Mouse (Mus musculus) MN1 (cell line): Measurements from ENCODE around the gene Slc9a5.

ENCODE experiments used
- DNase-seq: peaks from one replicate; pipeline ENCODE4 v3.0.0-alpha.2; 2016; ENCODE audit warnings: low spot score

Slc9a5 gene

GRCm38 (mm10) chr8:105408331-105408730, 59.7 kb downstream of the Slc9a5 start:
- DNase-seq, result peak; percentile 20

DNA sequence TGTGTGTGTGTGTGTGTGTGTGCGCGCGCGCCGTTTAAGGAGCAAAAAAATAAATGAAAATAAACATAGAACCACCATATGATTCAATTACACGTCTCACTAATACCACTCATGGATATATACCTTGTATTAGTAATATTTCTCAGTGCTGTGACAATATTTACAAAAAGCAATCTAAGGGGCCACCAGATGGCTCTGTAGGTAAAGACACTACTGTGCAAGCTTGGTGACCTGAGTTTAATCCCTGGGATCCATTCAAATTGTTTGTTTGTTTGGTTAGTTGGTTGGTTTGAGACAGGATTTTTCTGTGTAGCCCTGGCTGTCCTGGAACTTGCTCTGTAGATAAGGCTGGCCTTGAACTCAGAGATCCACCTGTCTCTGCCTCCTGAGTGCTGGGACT, 61.3 kb downstream of the Slc9a5 start:
- peak; percentile 29 for DNase-seq

DNA sequence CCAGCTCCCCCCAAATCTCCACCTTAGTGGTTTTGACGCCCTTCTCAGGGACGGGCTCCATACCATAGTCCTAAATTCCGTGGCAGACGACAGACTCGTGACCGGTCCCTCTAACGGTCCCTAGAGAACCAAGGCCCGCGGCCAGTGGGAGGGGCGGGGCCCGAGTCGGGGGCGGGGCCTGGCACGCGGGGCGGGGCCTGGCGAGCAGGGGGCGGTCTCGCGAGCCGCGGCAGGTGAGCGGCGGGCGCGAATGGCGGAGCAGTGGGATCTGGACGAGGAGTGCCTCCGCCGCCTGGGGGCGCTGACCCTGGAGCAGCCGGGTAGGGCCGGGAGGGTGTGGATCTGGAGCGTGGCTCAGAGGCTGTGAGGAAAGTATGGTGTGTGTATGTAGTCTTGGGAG, 64.7 kb downstream of the Slc9a5 start, which contains the start of the genes Kctd19 and Lrrc36:
Kctd19 (minus strand) TSS at position 112 of the 400 bp plus-strand sequence.
Lrrc36 (plus strand) TSS at position 181 of the 400 bp plus-strand sequence.
- DNase-seq, result no peak

- DNase-seq, result no peak
Observed at GRCm38 (mm10) chr8:105418992-105419391, 70.3 kb downstream of the Slc9a5 start.
